Mouse (Mus musculus) regulatory T cell (primary cell): ENCODE measurements at regions not wholly inside any gene's neighbourhood (a gene's known extent, or its start where the extent isn't known, plus 50 kb on each side); places are given as distances from the start of the nearest gene placed in this dataset.

Experiments used
- in situ Hi-C: fragments of 300-600 bp; cut with MboI, MseI; formaldehyde crosslinking; loops from one replicate; pipeline ENCODE4 v1.15.1; 2025; ENCODE audit warnings: high pct_unique_total_duplicates

GRCm38 (mm10) chr14:94541995-94542394 is 651.5 kb upstream of the Pcdh9 start:
- in situ Hi-C loops: no loop called here

DNA sequence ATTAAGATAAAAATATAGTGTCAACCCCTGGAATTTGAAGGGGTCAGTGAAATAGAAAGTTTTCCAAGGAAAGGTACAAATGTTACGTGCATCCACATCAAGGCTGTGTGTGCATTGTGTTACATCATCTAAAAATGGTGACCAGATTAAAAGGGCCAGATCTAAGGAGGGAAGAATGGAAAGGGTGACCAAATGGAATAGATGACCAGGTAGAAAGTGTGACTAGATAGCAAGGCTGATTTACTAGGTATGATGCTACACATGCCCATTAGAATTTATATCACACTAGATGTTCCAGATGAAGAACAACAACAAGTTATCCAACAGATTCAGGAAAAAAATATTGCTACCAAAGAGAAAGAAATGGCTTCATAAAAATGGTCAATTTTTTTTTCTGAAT is 635.2 kb upstream of the Pcdh9 start:
- in situ Hi-C loops: no loop called here

GRCm38 (mm10) chr14:94525238-94525637 is 634.8 kb upstream of the Pcdh9 start:
- in situ Hi-C loops: no loop called here

DNA sequence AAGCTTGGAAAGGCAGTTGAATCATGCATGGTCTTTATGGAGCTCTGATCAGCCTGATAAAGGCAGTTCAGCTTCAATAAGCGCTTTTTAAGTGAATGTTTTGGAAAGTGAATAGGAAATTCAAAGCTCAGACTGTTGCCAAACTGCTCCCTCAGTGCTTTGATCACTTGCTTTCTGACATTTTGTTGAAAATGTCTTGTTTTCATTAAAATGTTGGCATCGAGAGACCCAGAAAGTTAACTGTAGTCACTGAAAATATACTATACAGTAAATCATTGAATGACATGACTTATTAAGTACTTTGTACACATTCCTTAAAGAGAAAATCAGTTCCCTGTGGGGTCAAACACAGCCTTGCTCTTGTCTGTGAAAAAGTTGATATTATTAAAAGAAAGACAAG is 631.5 kb upstream of the Pcdh9 start:
- in situ Hi-C loops: no loop called here

DNA sequence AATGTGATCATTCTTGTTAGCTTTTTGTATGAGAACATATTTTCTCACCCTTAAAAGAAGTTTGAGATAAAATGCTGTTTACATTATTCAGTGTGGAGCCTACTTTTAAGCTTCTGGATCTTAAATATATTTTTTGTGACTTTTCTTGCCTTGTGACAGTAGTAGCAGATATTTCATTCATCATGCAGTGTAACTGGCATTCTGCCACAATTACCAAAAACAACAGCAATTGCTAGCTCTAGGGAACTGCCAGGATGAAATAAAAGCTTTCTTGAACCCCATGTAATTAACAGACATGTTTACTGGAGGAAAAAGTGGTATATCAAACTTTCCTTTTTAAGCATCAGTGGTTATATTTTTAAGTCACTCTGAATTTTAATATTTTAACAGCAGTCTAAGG is 600.9 kb upstream of the Pcdh9 start:
- in situ Hi-C loops: no loop called here

- in situ Hi-C loops: no loop called here
Measured at GRCm38 (mm10) chr14:94475887-94476286, 585.4 kb upstream of the Pcdh9 start.

- in situ Hi-C loops: no loop called here
Measured at GRCm38 (mm10) chr14:94473181-94473580, 582.7 kb upstream of the Pcdh9 start.

DNA sequence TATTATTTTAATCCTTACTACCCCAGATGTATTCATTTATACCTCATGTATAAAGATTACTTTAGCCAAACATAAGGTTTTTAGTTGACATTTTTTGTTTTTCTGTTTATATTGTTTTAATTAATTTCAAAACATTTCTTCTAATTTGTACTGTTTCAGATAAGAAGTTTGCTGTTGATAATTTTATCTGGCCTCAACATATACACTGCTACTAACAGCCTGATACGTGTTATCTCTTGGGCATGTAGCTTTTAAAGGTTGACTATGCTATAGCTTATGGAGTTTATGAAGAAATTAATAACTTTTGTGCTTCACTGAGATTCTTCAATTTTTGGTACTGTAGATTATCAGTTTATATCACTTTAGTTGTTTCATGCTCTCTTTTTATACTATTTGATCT is 555.5 kb upstream of the Pcdh9 start:
- in situ Hi-C loops: loop anchor here (10.0 kb wide), 1 partner anchor 501 kb away; no protein-coding TSS in a partner anchor

DNA sequence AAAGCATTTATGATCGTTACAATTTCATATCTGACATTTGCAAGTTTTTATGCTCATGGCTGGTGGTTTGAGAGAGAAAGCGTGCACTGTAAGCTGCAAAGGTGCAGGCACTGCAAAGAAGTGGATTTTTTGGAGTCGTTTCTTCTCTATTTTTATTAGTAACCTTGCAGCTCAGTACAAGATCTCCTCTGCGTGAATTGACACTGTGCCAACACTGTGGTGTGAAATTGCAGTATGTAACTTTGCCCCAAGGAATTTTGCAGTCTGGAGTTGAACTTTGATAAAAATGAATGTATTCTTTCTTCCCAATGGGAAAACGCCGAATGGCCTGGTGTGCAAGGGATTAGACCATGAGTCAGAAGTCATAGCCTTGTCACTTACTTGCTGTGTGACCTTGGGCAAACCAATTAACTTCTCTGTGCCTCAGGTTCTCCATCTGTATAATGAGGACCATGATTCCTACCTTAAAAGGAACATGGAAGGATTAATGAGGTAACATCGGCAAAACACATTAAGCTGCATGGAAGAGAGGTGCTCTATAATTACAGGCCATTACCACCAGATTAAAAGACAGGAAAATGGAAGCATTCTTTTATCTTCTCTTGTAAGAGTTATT is 543.0 kb upstream of the Pcdh9 start:
- in situ Hi-C loops: no loop called here

GRCm38 (mm10) chr14:94427611-94428186 is 537.2 kb upstream of the Pcdh9 start:
- in situ Hi-C loops: no loop called here
